Mouse (Mus musculus) liver, embryonic 13.5 days (tissue): ENCODE measurements around the gene Zfp664. TPM values are rescaled to one million over a fixed set of nuclear protein-coding genes. Genes with fewer than 3 reads are reported as not detected.

Experiments
- ATAC-seq: fragments of 200-750 bp; cut with Nextera tagmentation; 2 replicates; pipeline ENCODE4 v1.8.0; 2017; ENCODE audit warnings: low read depth, mild to moderate bottlenecking, moderate number of reproducible peaks, moderate library complexity
- DNase-seq: peaks from one replicate; pipeline ENCODE4 v3.0.0; 2022
- H3K27ac ChIP-seq: fragments of 300-500 bp; sonication (generic); 2 replicates; pipeline ENCODE4 v1.5.1; 2015; ENCODE audit warnings: moderate library complexity, mild to moderate bottlenecking, inconsistent platforms
- H3K27me3 ChIP-seq: fragments of 300-500 bp; sonication (generic); 2 replicates; pipeline ENCODE4 v1.6.1; 2015; ENCODE audit warnings: mild to moderate bottlenecking, inconsistent platforms
- H3K36me3 ChIP-seq: fragments of 300-500 bp; sonication (generic); 2 replicates; pipeline ENCODE4 v1.6.1; 2015; ENCODE audit warnings: mild to moderate bottlenecking, inconsistent platforms
- H3K4me1 ChIP-seq: fragments of 300-500 bp; sonication (generic); replicated peaks from 2 replicates; pipeline ENCODE4 v1.6.1; 2015; ENCODE audit warnings: inconsistent platforms
- H3K4me2 ChIP-seq: fragments of 300-500 bp; sonication (generic); 2 replicates; pipeline ENCODE4 v1.6.1; 2015; ENCODE audit warnings: inconsistent platforms, mild to moderate bottlenecking, moderate library complexity
- H3K4me3 ChIP-seq: fragments of 300-500 bp; sonication (generic); replicated peaks from 2 replicates; pipeline ENCODE4 v1.5.1; 2015; ENCODE audit warnings: mild to moderate bottlenecking, inconsistent platforms
- H3K9ac ChIP-seq: fragments of 300-500 bp; sonication (generic); 2 replicates; pipeline ENCODE4 v1.6.1; 2015; ENCODE audit warnings: mild to moderate bottlenecking, inconsistent platforms
- H3K9me3 ChIP-seq: fragments of 300-500 bp; sonication (generic); replicated peaks from 2 replicates; pipeline ENCODE4 v1.6.1; 2016; ENCODE audit warnings: inconsistent platforms
- WGBS: fragments of 180-500 bp; shearing (Covaris S2); methylation state at CpG from one replicate; pipeline ENCODE4 v1.1.7; 2015; ENCODE audit not compliant: insufficient replicate concordance; 5-methylcytosine and 5-hydroxymethylcytosine counted together
- polyA plus RNA-seq: library from polyadenylated mRNA; unstranded; fragments of >200 nt; fragmentation: Nextera tagmentation; extraction: Ambion mirVana; gene quantifications from 2 replicates; pipeline ENCODE4 v1.2.1, GENCODE M21; 2015

The Zfp664 gene
- polyA plus RNA-seq, 1 experiment from 2014 or later = 15.5 TPM

- Histone ChIP-seq H3K9ac (no peak overlapping the region), H3K4me3 (no peak overlapping the region), H3K4me1 (0 out of 2 replicates have a peak, but pooled peaks cover 8% of the 10 kb centered on the region), H3K36me3 (no peaks in the 10 kb centered on the region), H3K9me3 (no peaks in the 10 kb centered on the region), H3K4me2 (no peak overlapping the region), H3K27ac (no peak overlapping the region), H3K27me3 (0 out of 2 replicates have a peak, but pooled peaks cover 3% of the 10 kb centered on the region)
- 73% methylated on average over 10 of the region's 10 CpGs for WGBS
- no peak for DNase-seq
- no peak for ATAC-seq
Measured at GRCm38 (mm10) chr5:124902195-124902594, 39.7 kb downstream of the Zfp664 start.

DNA sequence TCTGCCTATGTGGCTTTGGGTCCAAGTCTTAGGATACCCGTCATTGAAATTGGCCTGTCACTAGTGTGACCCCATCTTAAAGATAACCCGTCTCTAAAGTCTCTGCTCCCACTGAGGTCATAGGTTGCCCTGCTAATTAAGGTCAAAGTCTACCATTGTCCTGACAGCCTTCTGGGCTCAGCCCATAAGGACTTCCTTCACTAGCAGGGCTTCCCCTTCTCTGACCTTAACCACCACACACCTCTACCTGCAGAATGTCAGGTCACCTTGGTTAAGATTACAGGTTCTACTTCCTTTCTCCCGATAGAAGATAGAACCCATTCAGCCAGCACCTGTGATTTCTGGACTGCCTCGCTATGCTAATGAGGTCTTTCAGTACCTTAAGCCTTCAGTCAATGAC lies 41.4 kb downstream of the Zfp664 start:
- ATAC-seq (no peak), DNase-seq (no peak)
- H3K27me3 ChIP-seq = 0 out of 2 replicates have a peak, but pooled peaks cover 3% of the 10 kb centered on the region
- no peak overlapping the region for H3K4me3 ChIP-seq
- 0 out of 2 replicates have a peak, but pooled peaks cover 8% of the 10 kb centered on the region for H3K4me1 ChIP-seq
- no peak overlapping the region for H3K4me2 ChIP-seq
- 60% methylated on average over 4 of the region's 4 CpGs for WGBS
- no peaks in the 10 kb centered on the region for H3K36me3 ChIP-seq
- no peak overlapping the region for H3K27ac ChIP-seq
- H3K9ac ChIP-seq = no peak overlapping the region
- H3K9me3 ChIP-seq = no peaks in the 10 kb centered on the region

DNA sequence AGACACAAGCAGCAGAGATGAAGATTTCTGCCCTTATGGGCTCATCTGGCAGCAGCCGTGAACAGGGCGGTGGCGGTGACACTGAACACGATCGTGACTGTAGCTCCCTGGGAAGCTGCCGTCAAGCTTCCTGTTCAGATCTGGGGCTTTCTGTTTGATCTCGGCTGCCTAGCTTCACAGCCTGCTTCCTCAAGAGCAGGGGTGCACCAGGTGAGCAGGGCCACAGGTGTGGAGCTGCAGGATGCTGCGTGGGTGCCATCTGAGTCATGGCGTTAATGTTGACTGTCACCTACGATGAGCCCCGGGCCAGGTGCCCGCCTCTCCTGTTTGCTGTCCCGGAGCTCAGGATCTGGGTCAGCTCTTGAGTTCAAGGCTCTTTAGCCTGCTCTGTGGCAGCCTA lies 44.4 kb downstream of the Zfp664 start:
- Histone ChIP-seq H3K27ac (no peak overlapping the region), H3K4me3 (no peak overlapping the region), H3K27me3 (no peaks in the 10 kb centered on the region), H3K36me3 (no peaks in the 10 kb centered on the region), H3K4me1 (0 out of 2 replicates have a peak, but pooled peaks cover 3% of the 10 kb centered on the region), H3K9me3 (no peaks in the 10 kb centered on the region), H3K4me2 (no peak overlapping the region), H3K9ac (no peak overlapping the region)
- ATAC-seq (no peak), DNase-seq (no peak)
- WGBS = 60% methylated on average over 13 of the region's 13 CpGs

DNA sequence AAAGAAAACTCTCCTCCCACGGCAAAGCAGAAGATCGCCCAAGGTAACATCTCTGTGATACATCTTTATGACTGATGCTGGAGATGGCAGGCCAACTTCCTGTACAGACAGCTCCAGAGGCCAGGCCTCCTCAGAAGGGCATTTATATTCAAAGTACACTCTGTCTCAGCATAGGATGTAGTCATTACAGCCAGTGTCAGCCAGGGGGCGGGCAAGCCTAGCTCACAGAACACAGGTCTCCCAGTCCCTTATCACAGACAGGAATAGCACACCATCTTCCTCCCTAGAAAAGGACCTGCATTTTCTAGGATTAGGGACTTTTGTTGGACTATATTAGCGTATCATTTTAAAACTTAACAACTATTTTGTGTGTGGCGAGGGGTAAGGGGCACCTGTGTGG lies 46.4 kb downstream of the Zfp664 start:
- DNase-seq (peak; percentile 29), ATAC-seq (no peak)
- Histone ChIP-seq H3K27me3 (no peaks in the 10 kb centered on the region), H3K4me2 (no peak overlapping the region), H3K4me3 (no peak overlapping the region), H3K9me3 (no peaks in the 10 kb centered on the region), H3K27ac (no peak overlapping the region), H3K4me1 (0 out of 2 replicates have a peak, but pooled peaks cover 3% of the 10 kb centered on the region), H3K36me3 (no peaks in the 10 kb centered on the region), H3K9ac (no peak overlapping the region)
- 10% methylated on average over 5 of the region's 5 CpGs for WGBS

DNA sequence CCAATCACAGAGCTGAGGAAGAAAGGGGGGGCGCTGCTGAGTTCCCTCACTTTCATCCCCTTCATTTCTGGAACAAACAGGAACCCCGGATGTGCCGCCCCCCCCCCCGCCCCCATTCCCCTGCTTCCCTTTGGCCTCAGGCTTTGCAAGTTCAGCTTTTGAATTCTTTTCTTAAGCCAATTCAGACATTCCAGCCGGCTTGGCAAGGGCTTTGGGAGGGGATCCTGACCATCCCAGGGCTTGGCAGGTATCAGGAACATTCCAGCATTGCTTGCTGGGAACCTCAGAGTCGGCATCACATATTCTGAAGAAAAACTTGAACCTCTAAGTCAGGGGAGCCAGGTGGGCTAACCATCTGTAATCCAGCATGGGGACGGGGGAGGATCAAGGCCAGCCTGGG lies 49.8 kb downstream of the Zfp664 start:
- Histone ChIP-seq H3K27me3 (no peaks in the 10 kb centered on the region), H3K27ac (no peak overlapping the region), H3K36me3 (no peaks in the 10 kb centered on the region), H3K4me1 (no peaks in the 10 kb centered on the region), H3K4me2 (no peak overlapping the region), H3K9me3 (no peaks in the 10 kb centered on the region), H3K9ac (no peak overlapping the region), H3K4me3 (no peak overlapping the region)
- no peak for ATAC-seq
- 58% methylated on average over 6 of the region's 7 CpGs for WGBS
- no peak for DNase-seq

DNA sequence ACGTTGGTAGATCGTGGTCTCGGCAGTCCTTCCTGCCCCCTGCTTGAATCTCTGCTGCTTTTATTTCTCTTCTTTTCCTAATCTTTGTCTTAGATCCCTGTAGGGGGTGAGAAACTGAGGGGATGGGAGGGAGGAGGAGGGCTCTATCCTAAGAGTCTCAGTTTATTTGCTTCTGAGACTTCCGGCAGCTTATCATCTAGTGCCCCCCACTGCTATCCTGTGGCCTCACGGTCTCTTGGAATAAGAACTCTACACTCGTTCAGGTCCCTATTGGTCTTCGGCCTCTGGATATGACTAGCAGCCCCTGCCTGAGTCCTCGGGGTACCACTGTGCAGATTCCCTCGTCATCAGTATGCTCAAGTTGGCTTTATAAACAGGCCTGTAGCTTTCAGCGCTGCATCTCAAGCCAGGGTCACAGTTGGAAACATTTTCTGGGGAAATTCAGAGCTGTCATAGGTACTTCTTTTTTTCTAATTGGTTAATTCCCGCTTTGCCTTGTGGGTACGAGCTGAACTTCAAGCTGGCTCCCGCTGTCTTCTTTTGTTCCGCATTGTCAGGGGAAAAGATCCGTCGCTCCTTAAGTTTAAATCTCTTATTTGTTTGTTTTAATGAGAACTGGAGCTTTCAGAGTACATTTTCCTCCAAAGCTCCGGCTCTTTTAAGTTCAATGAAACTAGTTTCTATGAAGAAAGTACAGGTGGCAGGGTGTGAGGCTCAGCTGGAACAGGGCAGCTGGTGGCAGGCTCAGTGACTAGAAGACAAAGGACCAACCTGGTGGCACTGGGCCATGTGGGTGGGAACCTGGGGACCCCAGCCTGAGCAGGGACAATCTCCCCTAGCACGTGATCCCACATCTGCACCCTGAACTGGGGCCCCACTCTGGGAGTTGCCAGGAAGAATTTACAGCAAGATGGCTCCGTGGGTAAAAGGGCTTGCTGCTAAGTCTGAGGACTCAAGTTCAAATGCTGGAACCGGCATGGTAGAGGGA lies 50.7 kb downstream of the Zfp664 start:
- no peaks in the 10 kb centered on the region for H3K27me3 ChIP-seq
- no peak overlapping the region for H3K9ac ChIP-seq
- no peaks in the 10 kb centered on the region for H3K36me3 ChIP-seq
- no peak overlapping the region for H3K27ac ChIP-seq
- no peak overlapping the region for H3K4me2 ChIP-seq
- no peaks in the 10 kb centered on the region for H3K4me1 ChIP-seq
- ATAC-seq (no peak), DNase-seq (no peak)
- no peaks in the 10 kb centered on the region for H3K9me3 ChIP-seq
- 44% methylated on average over 20 of the region's 20 CpGs for WGBS
- H3K4me3 ChIP-seq = no peak overlapping the region

DNA sequence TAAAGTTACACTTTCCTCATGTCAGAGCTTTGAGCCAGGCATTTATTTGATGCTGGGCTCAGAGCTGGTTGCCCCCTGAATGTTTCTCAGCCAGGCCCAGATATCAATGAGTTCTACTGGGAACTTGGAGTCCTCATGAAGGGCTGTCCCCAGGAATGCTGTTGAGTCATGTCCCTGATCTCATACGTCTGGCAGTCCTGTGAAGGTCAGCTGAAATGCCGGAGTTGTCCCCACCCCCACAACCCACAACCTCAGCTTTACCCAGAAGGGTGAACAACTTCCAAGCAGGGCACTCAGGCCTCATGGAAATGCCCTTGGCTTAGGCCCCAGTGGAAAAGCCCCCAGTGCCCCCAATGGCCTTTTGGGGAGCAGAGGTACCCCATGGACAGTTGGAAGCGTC lies 57.3 kb downstream of the Zfp664 start:
- no peak overlapping the region for H3K27ac ChIP-seq
- H3K36me3 ChIP-seq = no peaks in the 10 kb centered on the region
- H3K9ac ChIP-seq = no peak overlapping the region
- 70% methylated on average over 3 of the region's 3 CpGs for WGBS
- H3K4me2 ChIP-seq = no peak overlapping the region
- H3K27me3 ChIP-seq = no peaks in the 10 kb centered on the region
- no peak overlapping the region for H3K4me3 ChIP-seq
- no peak for DNase-seq
- no peaks in the 10 kb centered on the region for H3K9me3 ChIP-seq
- H3K4me1 ChIP-seq = no peaks in the 10 kb centered on the region
- ATAC-seq = no peak

DNA sequence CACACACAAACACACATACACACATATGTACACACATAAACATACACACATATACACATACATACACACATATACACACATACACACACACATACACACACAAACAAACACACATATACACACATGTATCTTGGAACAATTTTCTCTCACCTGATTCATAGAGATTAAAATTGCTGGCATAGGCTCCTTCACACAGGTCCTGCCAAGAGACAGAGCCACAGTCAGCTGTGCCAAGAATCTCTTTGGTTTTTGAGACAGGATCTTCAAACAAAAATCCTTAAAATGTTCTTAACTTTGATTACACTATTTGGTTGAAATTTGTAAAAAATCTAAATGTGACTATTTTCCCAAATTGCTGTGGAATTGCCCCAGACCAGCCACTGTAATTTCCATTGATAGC lies 58.9 kb downstream of the Zfp664 start:
- ATAC-seq (no peak), DNase-seq (no peak)
- H3K9me3 ChIP-seq = no peaks in the 10 kb centered on the region
- no peaks in the 10 kb centered on the region for H3K27me3 ChIP-seq
- no peak overlapping the region for H3K4me3 ChIP-seq
- no peak overlapping the region for H3K27ac ChIP-seq
- no peaks in the 10 kb centered on the region for H3K36me3 ChIP-seq
- no peak overlapping the region for H3K4me2 ChIP-seq
- no peaks in the 10 kb centered on the region for H3K4me1 ChIP-seq
- no peak overlapping the region for H3K9ac ChIP-seq

DNA sequence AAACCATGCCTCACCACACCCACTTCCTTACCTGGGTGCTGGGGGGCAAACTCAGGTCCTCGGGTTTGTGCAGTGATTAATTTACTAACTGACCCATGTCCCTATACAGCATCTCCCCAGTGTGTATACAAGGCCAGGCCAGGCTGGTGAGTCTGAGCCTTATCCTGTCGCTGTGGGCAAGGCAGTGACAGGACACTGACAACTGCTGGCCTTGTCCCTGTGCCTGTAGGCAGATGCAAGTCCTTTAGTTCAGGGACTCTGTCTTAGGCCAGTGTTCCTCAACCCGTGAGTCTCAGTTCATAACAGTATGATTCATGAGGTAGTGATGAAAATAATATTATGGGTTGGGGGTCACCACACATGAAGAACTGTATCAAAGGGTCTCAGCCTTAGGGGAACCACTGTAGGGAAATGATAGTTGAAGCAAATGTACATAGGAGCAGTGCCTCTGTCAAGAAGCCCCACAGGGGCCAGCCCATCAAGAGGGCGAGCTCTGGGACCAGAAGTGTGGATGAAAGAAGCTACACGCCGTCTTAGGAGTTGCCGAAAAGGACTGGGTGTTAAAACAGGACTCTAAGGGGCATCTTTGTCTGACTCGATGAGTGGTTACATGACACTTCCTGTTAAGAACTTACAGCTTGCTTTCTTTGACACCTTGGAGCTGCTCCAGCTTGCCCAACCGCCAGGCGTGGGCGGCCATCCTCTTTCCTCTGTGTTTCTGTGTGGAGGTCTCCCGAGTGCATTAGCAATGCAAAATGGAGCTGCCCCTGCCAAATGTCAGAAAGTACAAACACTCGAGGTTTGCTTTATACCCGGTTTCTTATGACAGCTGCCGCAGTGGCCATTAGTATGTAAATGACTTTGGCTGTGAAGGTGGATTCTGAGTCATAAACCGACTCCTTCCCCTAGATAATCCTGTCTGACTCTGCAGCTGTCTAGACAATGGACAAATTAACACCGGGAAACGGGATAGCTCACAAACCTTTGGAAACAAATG lies 60.2 kb downstream of the Zfp664 start:
- no peak overlapping the region for H3K4me3 ChIP-seq
- H3K9ac ChIP-seq = no peak overlapping the region
- no peaks in the 10 kb centered on the region for H3K4me1 ChIP-seq
- no peaks in the 10 kb centered on the region for H3K9me3 ChIP-seq
- no peak for DNase-seq
- H3K4me2 ChIP-seq = no peak overlapping the region
- H3K27me3 ChIP-seq = no peaks in the 10 kb centered on the region
- 39% methylated on average over 18 of the region's 18 CpGs for WGBS
- ATAC-seq = no peak
- H3K36me3 ChIP-seq = no peaks in the 10 kb centered on the region
- no peak overlapping the region for H3K27ac ChIP-seq

GRCm38 (mm10) chr5:124929425-124930054 lies 67.0 kb downstream of the Zfp664 start:
- Histone ChIP-seq H3K36me3 (no peaks in the 10 kb centered on the region), H3K27me3 (no peaks in the 10 kb centered on the region), H3K4me2 (no peak overlapping the region), H3K9ac (no peak overlapping the region), H3K9me3 (no peaks in the 10 kb centered on the region), H3K27ac (no peak overlapping the region), H3K4me3 (no peak overlapping the region), H3K4me1 (no peaks in the 10 kb centered on the region)
- 31% methylated on average over 9 of the region's 9 CpGs for WGBS
- DNase-seq (no peak), ATAC-seq (no peak)

- WGBS = 42% methylated on average over 5 of the region's 5 CpGs
- no peak overlapping the region for H3K9ac ChIP-seq
- no peak overlapping the region for H3K27ac ChIP-seq
- ATAC-seq (no peak), DNase-seq (no peak)
- H3K4me3 ChIP-seq = no peak overlapping the region
- H3K27me3 ChIP-seq = no peaks in the 10 kb centered on the region
- no peaks in the 10 kb centered on the region for H3K9me3 ChIP-seq
- no peaks in the 10 kb centered on the region for H3K36me3 ChIP-seq
- H3K4me1 ChIP-seq = no peaks in the 10 kb centered on the region
- no peak overlapping the region for H3K4me2 ChIP-seq
Measured at GRCm38 (mm10) chr5:124930055-124930439, 67.6 kb downstream of the Zfp664 start.
